Mouse (Mus musculus): ENCODE measurements around the gene Agrp.

The Agrp gene

DNA sequence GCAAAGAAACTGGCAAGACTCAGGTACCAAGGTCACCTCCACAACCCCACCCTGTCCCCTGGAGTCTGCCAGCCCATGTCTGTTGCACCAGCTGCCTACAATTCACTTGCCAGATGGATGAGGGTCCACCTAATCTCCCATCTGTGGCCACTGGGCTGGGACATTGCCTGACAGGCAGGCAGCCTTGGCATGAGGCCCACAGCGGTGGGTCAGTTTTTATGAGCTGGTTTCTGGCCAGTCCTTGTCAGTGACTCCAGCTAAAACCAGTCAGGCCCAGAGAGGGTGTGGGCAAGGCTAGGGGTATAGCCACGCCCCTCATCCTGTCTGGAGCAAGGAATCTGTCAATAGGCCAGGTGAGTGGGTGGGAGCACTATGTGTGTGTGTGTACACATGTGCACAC, 110.1 kb downstream of the Agrp start:
- CTCF ChIA-PET: interaction anchor here (1.0 kb wide), 1 partner anchor 20 kb away, joined by 5 read pairs; no protein-coding TSS in a partner anchor

DNA sequence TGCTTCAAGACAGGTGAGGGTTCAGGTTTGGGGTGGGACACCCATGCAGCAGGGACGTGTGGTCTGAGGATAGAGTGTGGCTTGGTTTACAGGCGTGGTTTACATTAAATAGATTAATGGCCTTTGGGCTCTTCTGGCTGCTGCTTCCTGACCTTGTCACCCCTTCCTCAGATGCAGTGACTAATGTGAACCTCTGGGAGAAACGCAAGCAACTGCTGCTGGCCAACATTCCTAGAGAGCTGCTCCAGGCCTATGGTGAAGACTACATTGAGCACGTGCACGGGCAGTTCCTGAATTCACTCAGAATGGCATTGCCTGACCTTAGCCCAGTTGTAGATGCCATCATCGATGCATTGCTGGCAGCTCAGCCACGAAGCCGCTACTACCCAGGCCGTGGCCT, 114.3 kb downstream of the Agrp start:
- CTCF ChIA-PET: no interaction called here

DNA sequence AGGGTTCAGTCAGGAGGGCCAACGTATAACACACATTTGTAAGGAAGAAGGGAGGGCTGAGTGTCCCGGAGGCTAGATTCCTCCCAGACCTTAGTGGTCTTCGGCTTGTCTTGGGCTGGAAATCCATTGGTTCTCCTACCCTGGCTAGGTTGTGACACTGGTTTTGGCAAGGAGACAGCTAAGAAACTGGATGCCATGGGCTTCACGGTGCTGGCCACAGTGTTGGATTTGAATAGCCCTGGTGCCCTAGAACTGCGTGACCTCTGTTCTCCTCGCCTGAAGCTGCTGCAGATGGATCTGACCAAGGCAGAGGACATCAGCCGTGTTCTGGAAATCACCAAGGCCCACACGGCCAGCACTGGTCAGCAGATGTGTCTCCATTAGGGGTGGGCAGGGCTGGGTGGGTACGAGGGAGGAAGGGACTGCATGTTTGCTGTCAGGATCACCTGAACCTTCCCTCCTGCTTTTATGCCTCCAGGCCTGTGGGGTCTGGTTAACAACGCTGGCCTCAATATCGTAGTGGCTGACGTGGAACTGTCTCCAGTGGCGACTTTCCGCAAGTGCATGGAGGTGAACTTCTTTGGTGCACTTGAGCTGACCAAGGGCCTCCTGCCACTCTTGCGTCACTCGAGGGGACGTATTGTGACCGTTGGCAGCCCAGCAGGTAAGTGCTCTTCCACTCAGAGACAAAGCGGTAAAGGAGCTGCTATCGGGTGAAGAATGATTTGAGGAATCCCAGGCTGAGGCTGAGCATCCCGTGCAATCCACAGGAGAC, 115.0 kb downstream of the Agrp start:
- CTCF ChIA-PET: no interaction called here

DNA sequence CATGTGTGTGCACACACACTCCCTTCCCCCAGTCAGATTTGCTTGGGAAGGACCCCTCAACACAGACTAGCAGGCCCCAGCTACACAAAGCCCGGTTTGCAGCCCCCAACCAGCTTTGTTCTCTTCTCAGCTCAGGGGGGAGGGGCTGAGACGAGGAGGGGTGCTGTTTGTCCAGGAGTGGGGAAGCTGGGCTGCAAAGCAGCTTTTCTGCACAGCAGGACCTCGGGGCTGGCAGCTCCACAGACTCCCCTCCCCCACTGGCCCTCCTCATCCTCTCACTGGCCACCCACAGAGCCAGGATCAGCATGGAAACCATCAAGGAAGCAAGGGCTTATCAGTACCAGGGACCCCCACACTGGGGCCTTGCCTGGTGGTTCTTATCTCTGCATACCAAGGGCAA, 116.1 kb downstream of the Agrp start:
- CTCF ChIA-PET: no interaction called here

DNA sequence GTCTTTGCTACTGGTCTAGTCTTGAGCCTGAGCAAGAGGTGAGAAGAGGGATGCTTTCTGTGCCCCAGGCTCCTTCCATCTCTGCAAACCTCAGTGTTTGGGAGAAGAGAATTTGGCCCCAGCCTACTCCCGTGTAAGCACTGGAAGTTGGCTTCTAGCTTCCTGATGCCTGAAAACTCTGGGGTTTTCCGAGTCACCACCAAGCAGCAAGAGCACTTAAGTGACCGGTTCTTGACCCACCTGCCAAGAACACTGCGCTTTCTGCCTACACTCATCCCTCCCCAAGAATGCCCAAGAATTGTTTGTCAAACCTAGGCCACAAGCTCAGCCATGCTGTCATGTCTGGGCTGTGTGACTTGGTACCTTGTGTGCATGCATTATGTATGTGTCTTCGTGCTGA, 116.7 kb downstream of the Agrp start:
- CTCF ChIA-PET: no interaction called here

DNA sequence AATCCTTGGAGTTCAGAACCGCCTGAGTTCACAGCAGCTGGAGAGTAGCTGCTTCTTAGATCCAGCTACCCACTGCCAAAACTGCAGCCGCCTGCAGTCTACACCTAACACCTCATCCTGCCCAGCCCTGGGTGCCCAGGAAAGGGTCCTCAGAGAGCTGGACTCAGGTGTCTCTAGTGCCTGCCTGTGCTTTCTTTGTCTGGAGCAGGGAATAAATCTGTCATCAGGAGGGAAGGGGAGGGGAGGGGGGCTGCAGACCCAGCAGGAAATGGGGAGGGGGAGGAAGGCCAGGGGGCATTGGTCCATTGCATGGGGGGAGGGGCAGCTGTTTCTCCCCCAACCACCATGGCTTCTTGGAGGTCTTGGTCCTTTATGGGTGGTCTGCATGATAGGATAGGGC, 117.6 kb downstream of the Agrp start:
- CTCF ChIA-PET: no interaction called here

DNA sequence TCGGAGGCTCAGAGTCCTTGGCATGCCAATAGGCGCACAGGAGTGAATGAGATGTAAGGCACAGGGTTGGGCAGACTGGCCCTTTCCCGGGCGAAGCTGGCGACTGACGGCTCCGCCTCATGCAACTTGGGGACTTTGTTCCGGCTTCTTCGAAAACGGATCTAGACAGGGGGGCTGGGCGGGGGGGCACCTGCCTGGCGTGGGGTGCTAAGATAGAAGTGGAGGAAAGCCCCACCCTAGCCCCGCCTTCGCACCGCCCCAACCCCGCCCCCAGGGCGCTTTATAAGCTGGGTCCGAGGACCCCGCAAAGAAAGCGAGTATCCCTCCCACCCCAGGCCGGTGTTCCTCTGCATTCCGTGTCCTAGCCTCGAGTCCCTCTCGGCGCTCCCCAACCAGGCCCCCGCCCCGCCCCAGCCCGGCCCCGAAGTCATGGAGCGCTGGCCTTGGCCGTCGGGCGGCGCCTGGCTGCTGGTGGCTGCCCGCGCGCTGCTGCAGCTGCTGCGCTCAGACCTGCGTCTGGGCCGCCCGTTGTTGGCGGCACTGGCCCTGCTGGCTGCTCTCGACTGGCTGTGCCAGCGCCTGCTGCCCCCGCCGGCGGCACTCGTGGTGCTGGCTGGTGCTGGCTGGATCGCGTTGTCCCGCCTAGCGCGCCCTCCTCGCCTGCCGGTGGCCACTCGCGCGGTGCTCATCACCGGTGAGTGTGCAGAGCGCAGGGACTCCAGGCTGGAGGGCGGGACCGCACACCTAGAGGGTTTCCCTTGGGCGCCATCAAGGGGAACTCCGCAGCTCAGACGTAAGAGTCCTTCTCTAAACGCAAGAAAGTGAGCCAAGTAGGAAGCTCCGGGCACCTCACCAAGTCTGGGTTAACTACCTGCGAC, 118.5 kb downstream of the Agrp start, which contains the start of gene Hsd11b2:
Gene Hsd11b2 (plus strand): TSS at position 320 of the 878 bp plus-strand sequence.
- CTCF ChIA-PET: interaction anchor here (0.6 kb wide), 2 partner anchors 34 to 47 kb away, joined by 3 read pairs; no protein-coding TSS in a partner anchor

DNA sequence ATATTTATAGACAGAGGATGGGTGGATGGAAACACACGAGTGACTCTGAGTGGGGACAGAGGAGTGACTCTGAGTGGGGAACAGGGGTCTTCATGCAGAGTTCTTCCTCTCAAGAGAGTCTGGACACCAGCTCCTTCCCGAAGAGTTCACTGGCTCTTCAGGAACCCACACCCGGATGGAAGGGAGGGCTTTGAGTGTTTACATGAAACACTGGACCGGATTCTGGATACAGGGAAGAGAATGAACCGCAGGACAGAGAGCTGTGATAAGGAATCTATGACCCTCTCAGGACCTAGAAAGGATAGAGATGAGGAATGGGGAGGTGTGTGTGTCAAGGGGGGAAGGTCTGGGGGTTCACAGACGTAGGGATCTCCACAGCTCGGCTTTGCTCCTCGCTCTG, 119.8 kb downstream of the Agrp start:
- CTCF ChIA-PET: interaction anchor here (0.6 to 1.0 kb wide), 5 partner anchors 8 to 168 kb away, joined by 3 to 6 read pairs (median 3); partner anchors contain the start of gene Carmil2

All from spleen, embryonic (tissue).